Mouse (Mus musculus): ENCODE measurements around the gene Aldh1a3. TPM values are rescaled to one million over a fixed set of nuclear protein-coding genes. Genes with fewer than 3 reads are reported as not detected.

Gene Aldh1a3
- total RNA-seq, 2 experiments from 2014 or later, result 0.74 to 1.4 TPM

Small RNA genes lying within 50 kb of the gene (microRNA-seq; reads per million reads assigned to microRNA genes)
- 0 reads per million in 2 experiments for gene Mir7057

Other genes with a start within 250 kb of the Aldh1a3 start
- not detected for gene Gm10974, start 61.6 kb downstream of the Aldh1a3 start, total RNA-seq (2021)
- 1 to 10 TPM; 3.3 to 4.9 TPM for gene Lrrk1, start 39.2 kb downstream of the Aldh1a3 start, total RNA-seq (2021)

All from gastrocnemius, postnatal 36 days (tissue).